Mouse (Mus musculus): Measurements from ENCODE around the gene Mrpl47. TPM values are rescaled to one million over a fixed set of nuclear protein-coding genes. Genes with fewer than 3 reads are reported as not detected.

Gene Mrpl47
- total RNA-seq (2023): 6.7 TPM

GRCm38 (mm10) chr3:32737172-32737655 is at the start of gene Mrpl47:
Mrpl47 (minus strand) TSS chr3:32737605.

GRCm38 (mm10) chr3:32736244-32737171 is 897 bp downstream of the Mrpl47 start, which contains the start of gene Ndufb5:
Ndufb5 (plus strand) TSS chr3:32736990.

GRCm38 (mm10) chr3:32705647-32706348 is 31.6 kb downstream of the Mrpl47 start, which contains the start of gene Actl6a:
Actl6a (plus strand) TSS chr3:32706298.

Other genes with a start within 250 kb of the Mrpl47 start
- gene Kcnmb3, start 245.4 kb downstream of the Mrpl47 start, total RNA-seq (2023): 0.68 TPM
- gene Zfp639, start 227.3 kb downstream of the Mrpl47 start, total RNA-seq (2023): 37.4 TPM
- gene Mfn1, start 208.1 kb downstream of the Mrpl47 start, total RNA-seq (2023): 45.6 TPM
- gene Gnb4, start 121.0 kb downstream of the Mrpl47 start, total RNA-seq (2023): 33.1 TPM
- gene Actl6a, start 31.3 kb downstream of the Mrpl47 start, total RNA-seq (2023): 57.6 TPM
- gene Ndufb5, start 615 bp downstream of the Mrpl47 start, total RNA-seq (2023): 70.1 TPM
- not detected for gene Usp13, start 79.9 kb upstream of the Mrpl47 start, total RNA-seq (2023)